Mouse (Mus musculus) lung, postnatal 0 days (tissue): Measurements from ENCODE around the gene Usf3. TPM values are rescaled to one million over a fixed set of nuclear protein-coding genes. Genes with fewer than 3 reads are reported as not detected.

ENCODE experiments used
- ATAC-seq: fragments of 200-750 bp; cut with Nextera tagmentation; 2 replicates; pipeline ENCODE4 v1.8.0; 2017; ENCODE audit warnings: moderate library complexity
- DNase-seq: peaks from one replicate; pipeline ENCODE4 v3.0.0-alpha.2; 2016; ENCODE audit warnings: low spot score
- H3K27ac ChIP-seq: fragments of 300-500 bp; sonication (generic); 2 replicates; pipeline ENCODE4 v1.5.1; 2014; ENCODE audit warnings: antibody characterized with exemption, mild to moderate bottlenecking, low read length, mixed read lengths
- H3K27me3 ChIP-seq: fragments of 300-500 bp; sonication (generic); replicated peaks from 2 replicates; pipeline ENCODE4 v1.6.1; 2014; ENCODE audit warnings: low read length, mixed read lengths; ENCODE audit not compliant: insufficient read depth
- H3K36me3 ChIP-seq: fragments of 300-500 bp; sonication (generic); 2 replicates; pipeline ENCODE4 v1.6.1; 2014; ENCODE audit warnings: low read length, mixed read lengths; ENCODE audit not compliant: insufficient read depth
- H3K4me1 ChIP-seq: fragments of 300-500 bp; sonication (generic); 2 replicates; pipeline ENCODE4 v1.6.1; 2014; ENCODE audit warnings: antibody characterized with exemption, low read depth, low read length, mixed read lengths; ENCODE audit not compliant: insufficient read depth
- H3K4me2 ChIP-seq: fragments of 300-500 bp; sonication (generic); replicated peaks from 2 replicates; pipeline ENCODE4 v1.6.1; 2014; ENCODE audit warnings: low read depth, mild to moderate bottlenecking, low read length, moderate library complexity, mixed read lengths
- H3K4me3 ChIP-seq: fragments of 300-500 bp; sonication (generic); 2 replicates; pipeline ENCODE4 v1.5.1; 2014; ENCODE audit warnings: low read depth, low read length
- H3K9ac ChIP-seq: fragments of 300-500 bp; sonication (generic); replicated peaks from 2 replicates; pipeline ENCODE4 v1.6.1; 2014; ENCODE audit warnings: low read depth, mild to moderate bottlenecking
- H3K9me3 ChIP-seq: fragments of 300-500 bp; sonication (generic); 2 replicates; pipeline ENCODE4 v1.6.1; 2016; ENCODE audit warnings: low read length, mixed read lengths
- CTCF ChIP-seq: IDR thresholded peaks from 2 replicates; pipeline ENCODE4 v1.5.1; 2016; ENCODE audit warnings: antibody characterized with exemption, mild to moderate bottlenecking
- EP300 ChIP-seq: IDR thresholded peaks from 2 replicates; pipeline ENCODE4 v1.6.1; 2016; ENCODE audit warnings: antibody characterized with exemption, mild to moderate bottlenecking, control low read depth
- WGBS: fragments of 180-500 bp; shearing (Covaris S2); extraction: QIAGEN DNeasy Blood & Tissue Kit; methylation state at CpG from one replicate; pipeline ENCODE4 v1.1.7; 2014; 5-methylcytosine and 5-hydroxymethylcytosine counted together
- polyA plus RNA-seq: library from polyadenylated mRNA; unstranded; fragments of >200 nt; fragmentation: Nextera tagmentation; extraction: Ambion mirVana; gene quantifications from 2 replicates; pipeline ENCODE4 v1.2.1, GENCODE M21; 2015

Usf3 gene
- polyA plus RNA-seq, result 2.4 and 2.5 TPM in 2 replicates

DNA sequence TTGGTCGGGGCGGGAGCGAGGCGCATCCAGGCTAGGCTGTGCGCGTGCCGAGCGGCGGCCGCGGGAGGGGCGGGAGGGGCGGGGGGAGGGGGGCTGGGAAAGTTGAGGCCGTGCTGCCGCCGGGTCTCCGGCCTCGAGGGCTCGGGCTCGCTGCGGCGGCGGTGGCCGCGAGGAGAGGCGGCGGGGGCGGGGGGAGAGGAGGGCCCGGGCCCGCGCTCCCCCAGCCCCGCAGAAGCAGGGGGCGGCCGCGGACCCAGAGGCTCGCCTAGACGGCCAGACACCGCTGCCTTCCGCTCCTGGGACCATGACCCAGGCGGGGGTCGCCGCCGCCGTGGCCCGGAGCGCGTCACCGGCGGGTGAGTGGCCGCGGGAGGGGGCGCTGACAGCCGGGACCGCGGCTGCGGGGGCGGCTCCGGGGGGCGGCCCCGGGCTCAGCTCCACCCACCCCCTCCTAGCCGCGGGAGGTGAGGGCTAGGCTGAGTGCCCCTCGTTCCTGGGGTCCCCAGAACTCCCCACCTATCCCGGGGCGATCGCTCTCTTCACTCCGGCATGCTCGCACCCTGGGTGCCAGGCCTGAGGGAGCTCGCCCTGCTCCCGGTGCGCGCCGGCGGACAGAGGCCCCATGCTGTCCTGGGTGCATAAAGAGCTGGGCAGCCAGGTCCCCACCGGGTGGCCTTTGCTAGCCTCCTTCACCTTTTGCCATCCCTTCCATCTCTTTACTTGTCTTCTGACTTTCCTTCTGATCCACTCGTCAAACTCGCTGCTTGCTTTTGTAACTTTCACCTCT lies at the start of gene Usf3:
Usf3 (plus strand) TSS at position 92 of the 787 bp plus-strand sequence.
- under 1% methylated on average over 42 of the region's 77 CpGs for WGBS
- Histone ChIP-seq H3K4me3 (peak within 1 kb of the TSS; percentile 96), H3K27me3 (no peaks in the 10 kb centered on the region), H3K9ac (peak within 1 kb of the TSS; percentile 79), H3K27ac (peak within 1 kb of the TSS; percentile 97), H3K9me3 (no peaks in the 10 kb centered on the region), H3K4me2 (peak within 1 kb of the TSS; percentile 72), H3K36me3 (no peaks in the 10 kb centered on the region), H3K4me1 (peaks cover 12% of the 10 kb centered on the region)
- DNase-seq (peak; percentile 55), ATAC-seq (peak; percentile 58)
- TF ChIP-seq CTCF (no peak), EP300 (no peak)

DNA sequence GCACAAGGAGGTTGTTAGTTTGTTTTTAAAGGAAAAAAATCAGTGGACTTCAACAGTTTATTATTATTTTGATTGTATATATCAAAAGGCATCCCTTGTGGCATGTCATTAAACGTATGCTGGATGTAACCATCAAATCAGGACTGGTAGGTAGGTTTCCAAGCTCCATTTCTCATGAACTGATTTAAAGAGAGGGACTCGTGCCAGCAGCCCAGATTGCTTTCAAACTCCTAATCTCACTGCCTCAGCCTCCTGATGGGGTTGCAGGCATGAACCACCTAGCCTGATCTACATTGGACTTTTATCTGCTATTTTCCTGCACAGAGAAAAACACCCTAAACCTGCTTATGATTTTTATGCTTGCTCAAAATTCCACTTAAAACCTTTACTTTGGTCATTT lies 49.3 kb upstream of the Usf3 start:
- Histone ChIP-seq H3K27ac (no peak overlapping the region), H3K9ac (no peak overlapping the region), H3K9me3 (no peaks in the 10 kb centered on the region), H3K4me2 (no peak overlapping the region), H3K4me1 (no peaks in the 10 kb centered on the region; the same call in none of the 2 replicates), H3K36me3 (no peaks in the 10 kb centered on the region), H3K4me3 (no peak overlapping the region), H3K27me3 (no peaks in the 10 kb centered on the region)
- WGBS, result 83% methylated on average over 2 of the region's 2 CpGs
- DNase-seq (no peak), ATAC-seq (no peak)
- TF ChIP-seq EP300, result no peak
- TF ChIP-seq CTCF, result no peak

DNA sequence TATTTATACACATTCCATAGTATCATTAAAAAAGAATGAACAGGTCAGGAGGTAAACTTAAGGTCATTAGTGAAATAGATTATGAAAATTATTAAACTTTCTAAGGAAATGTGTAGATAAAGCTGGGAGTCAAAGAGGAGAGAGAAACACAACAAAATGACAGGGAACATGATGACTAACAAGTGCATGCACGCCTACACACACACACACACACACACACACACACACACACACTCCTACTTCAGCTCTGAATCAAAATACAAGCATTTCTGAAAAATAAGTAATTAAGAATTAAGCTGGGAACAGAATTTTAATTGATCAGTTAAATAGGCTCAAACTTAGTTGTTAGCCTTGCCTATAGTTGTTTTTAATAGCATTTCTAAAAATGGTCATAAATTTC lies 48.3 kb upstream of the Usf3 start:
- no peak overlapping the region for H3K27ac ChIP-seq
- H3K4me3 ChIP-seq, result no peak overlapping the region
- H3K4me2 ChIP-seq, result no peak overlapping the region
- H3K9ac ChIP-seq, result no peak overlapping the region
- no peaks in the 10 kb centered on the region for H3K27me3 ChIP-seq
- no peak for DNase-seq
- no peaks in the 10 kb centered on the region for H3K9me3 ChIP-seq
- TF ChIP-seq CTCF (no peak), EP300 (no peak)
- no peak for ATAC-seq
- WGBS, result 85% methylated on average over 1 of the region's 1 CpGs
- H3K36me3 ChIP-seq, result no peaks in the 10 kb centered on the region
- H3K4me1 ChIP-seq, result no peaks in the 10 kb centered on the region; the same call in none of the 2 replicates

DNA sequence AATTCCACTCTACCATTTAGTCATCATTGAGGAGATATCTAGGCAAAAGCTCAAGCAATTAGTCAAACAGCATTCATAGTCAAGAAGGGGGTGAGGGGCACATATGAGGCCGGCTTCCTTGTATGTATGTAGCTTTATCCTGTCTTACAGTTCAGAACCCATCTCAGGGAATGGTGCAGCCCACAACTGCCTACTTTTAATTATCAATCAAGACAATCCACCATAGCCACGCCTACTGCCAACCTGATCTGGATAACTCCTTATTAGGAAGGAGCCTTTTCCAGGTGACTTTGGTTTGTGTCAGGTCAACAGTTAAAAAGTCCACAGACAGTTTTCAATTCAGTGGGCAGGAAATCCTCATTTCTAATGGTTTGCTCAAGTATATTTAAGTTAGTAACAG lies 47.6 kb upstream of the Usf3 start:
- Histone ChIP-seq H3K9ac (no peak overlapping the region), H3K4me3 (no peak overlapping the region), H3K27ac (no peak overlapping the region), H3K4me2 (no peak overlapping the region), H3K27me3 (no peaks in the 10 kb centered on the region), H3K4me1 (no peaks in the 10 kb centered on the region; the same call in none of the 2 replicates), H3K9me3 (no peaks in the 10 kb centered on the region), H3K36me3 (no peaks in the 10 kb centered on the region)
- WGBS, result 92% methylated on average over 2 of the region's 2 CpGs
- no peak for ATAC-seq
- DNase-seq, result no peak
- TF ChIP-seq EP300 (no peak), CTCF (no peak)

DNA sequence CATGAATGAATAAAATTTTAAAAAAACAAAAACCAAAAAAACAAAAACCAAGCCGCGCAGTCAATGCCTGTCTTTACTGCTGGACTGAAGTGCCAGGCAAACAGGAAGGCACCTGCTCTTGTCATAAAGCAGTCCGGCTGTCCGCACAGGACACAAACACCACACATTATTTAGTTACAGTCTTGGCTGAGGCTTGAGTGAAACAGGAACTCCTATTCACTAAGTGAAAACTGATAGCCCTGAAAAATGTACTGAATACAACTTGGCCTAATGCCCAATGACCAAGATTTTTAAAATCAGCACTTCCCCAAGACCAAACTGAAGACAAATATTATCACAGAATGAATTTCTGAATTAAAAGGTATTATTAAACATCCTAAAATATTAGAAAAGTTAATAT lies 46.6 kb upstream of the Usf3 start:
- H3K9ac ChIP-seq, result no peak overlapping the region
- TF ChIP-seq CTCF, result no peak
- no peak for TF ChIP-seq EP300
- ATAC-seq (no peak), DNase-seq (peak; percentile 26)
- no peak overlapping the region for H3K4me2 ChIP-seq
- H3K27ac ChIP-seq, result no peak overlapping the region
- H3K9me3 ChIP-seq, result no peaks in the 10 kb centered on the region
- H3K4me1 ChIP-seq, result no peaks in the 10 kb centered on the region; the same call in none of the 2 replicates
- H3K4me3 ChIP-seq, result no peak overlapping the region
- WGBS, result 35% methylated on average over 4 of the region's 4 CpGs
- no peaks in the 10 kb centered on the region for H3K27me3 ChIP-seq
- no peaks in the 10 kb centered on the region for H3K36me3 ChIP-seq

DNA sequence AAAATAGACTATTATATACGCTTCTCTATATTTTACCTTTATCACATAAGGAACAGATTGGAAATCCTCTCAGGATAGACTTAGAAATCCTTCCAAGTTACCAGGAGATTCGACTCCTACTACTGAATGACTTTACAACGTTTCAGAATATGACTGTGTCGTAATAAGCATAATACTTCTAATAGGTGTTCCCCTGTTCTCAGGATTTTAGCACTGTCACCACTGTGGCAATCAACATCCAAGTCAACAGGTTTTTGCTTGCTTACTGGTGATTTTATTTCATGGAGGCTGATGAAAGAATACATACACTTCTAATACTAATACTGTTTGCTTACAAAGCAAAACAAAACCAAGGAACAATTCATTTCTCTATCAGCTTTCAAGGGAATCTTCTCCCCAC lies 40.7 kb upstream of the Usf3 start:
- Histone ChIP-seq H3K9me3 (no peaks in the 10 kb centered on the region), H3K36me3 (no peaks in the 10 kb centered on the region), H3K4me2 (no peak overlapping the region), H3K9ac (no peak overlapping the region), H3K27me3 (no peaks in the 10 kb centered on the region), H3K27ac (peak overlapping the region; percentile 34; the same call in 1 of the 2 replicates), H3K4me3 (no peak overlapping the region), H3K4me1 (no peaks in the 10 kb centered on the region; the same call in 1 of the 2 replicates)
- DNase-seq, result peak; percentile 14
- ATAC-seq, result no peak
- TF ChIP-seq CTCF, result no peak
- TF ChIP-seq EP300, result no peak
- 58% methylated on average over 4 of the region's 4 CpGs for WGBS
